Mouse (Mus musculus): ENCODE data around the gene Slc26a8. TPM values are rescaled to one million over a fixed set of nuclear protein-coding genes. Genes with fewer than 3 reads are reported as not detected.

Gene Slc26a8
- total RNA-seq, 1 experiment from 2014 or later = 1.3 TPM

GRCm38 (mm10) chr17:28698672-28699071 lies 8.6 kb upstream of the Slc26a8 start:
- no peak for DNase-seq

GRCm38 (mm10) chr17:28698245-28698644 lies 8.2 kb upstream of the Slc26a8 start:
- peak; percentile 26 for DNase-seq

GRCm38 (mm10) chr17:28697290-28698195 lies 7.5 kb upstream of the Slc26a8 start:
- no peak for DNase-seq

GRCm38 (mm10) chr17:28696641-28697040 lies 6.6 kb upstream of the Slc26a8 start:
- DNase-seq = no peak

GRCm38 (mm10) chr17:28694832-28695231 lies 4.8 kb upstream of the Slc26a8 start:
- DNase-seq = no peak

GRCm38 (mm10) chr17:28694078-28694477 lies 4.0 kb upstream of the Slc26a8 start:
- DNase-seq = no peak

GRCm38 (mm10) chr17:28693086-28693485 lies 3.1 kb upstream of the Slc26a8 start:
- DNase-seq = no peak

- DNase-seq = peak; percentile 79
These were observed 2.3 kb upstream of the Slc26a8 start for GRCm38 (mm10) chr17:28692341-28692710.

GRCm38 (mm10) chr17:28691687-28692340 lies 1.8 kb upstream of the Slc26a8 start:
- DNase-seq = peak; percentile 83

GRCm38 (mm10) chr17:28690776-28691686 lies 998 bp upstream of the Slc26a8 start, which contains the start of gene Mapk14:
Gene Mapk14, plus strand, starts transcription at chr17:28691329.
- DNase-seq = peak; percentile 100

- DNase-seq = no peak
These were observed 2.7 kb downstream of the Slc26a8 start for GRCm38 (mm10) chr17:28687354-28687753.

GRCm38 (mm10) chr17:28684631-28685030 lies 5.4 kb downstream of the Slc26a8 start:
- no peak for DNase-seq

- no peak for DNase-seq
These were observed 6.4 kb downstream of the Slc26a8 start for GRCm38 (mm10) chr17:28683601-28684000.

- DNase-seq = peak; percentile 25
These were observed 7.5 kb downstream of the Slc26a8 start for GRCm38 (mm10) chr17:28682311-28683084.

- no peak for DNase-seq
These were observed 30.5 kb downstream of the Slc26a8 start for GRCm38 (mm10) chr17:28659564-28659963.

- DNase-seq = no peak
These were observed 32.1 kb downstream of the Slc26a8 start for GRCm38 (mm10) chr17:28657936-28658335.

GRCm38 (mm10) chr17:28650268-28650667 lies 39.8 kb downstream of the Slc26a8 start:
- peak; percentile 18 for DNase-seq

- peak; percentile 67 for DNase-seq
These were observed 41.2 kb downstream of the Slc26a8 start for GRCm38 (mm10) chr17:28648607-28649370.

GRCm38 (mm10) chr17:28646221-28646620 lies 43.8 kb downstream of the Slc26a8 start:
- no peak for DNase-seq

- DNase-seq = no peak
These were observed 45.9 kb downstream of the Slc26a8 start for GRCm38 (mm10) chr17:28644112-28644511.

- DNase-seq = no peak
These were observed 46.3 kb downstream of the Slc26a8 start for GRCm38 (mm10) chr17:28643697-28644096.

All from adrenal gland, postnatal 14 days (tissue).